Comparison of ENCODE assay signal across 9 mouse cellular contexts in genomic region chr10:19593296-19593695, GRCm38 (mm10). TPM values are rescaled to one million over a fixed set of nuclear protein-coding genes. Genes with fewer than 3 reads are reported as not detected.
DNase-seq lines count a peak whose midpoint lies in the region; ATAC-seq lines count a peak whose summit lies in the region.
"Had no signal": no experiment of that assay in that cellular context is flagged by ENCODE, and none has a peak within 500 bp of the region (broad histone marks: within the 10 kb centered on the region; RNA-seq: fewer than 3 reads in every experiment).

No protein-coding gene starts in this region.

- no peak for DNase-seq in kidney, adult 9 months
- DNase-seq in thymus, postnatal 25 days: peak; percentile 43
- no peak for DNase-seq in thymus, postnatal 36 days
- DNase-seq in c-Kit-positive CD71-positive TER-119-positive erythroid progenitor cells, embryonic 14.5 days (ENCODE audit: low spot score): no peak
- DNase-seq in thymus, adult 18-20 months: no peak
- DNase-seq: cerebellum, adult 8-10 months had no signal

- H3K4me3 ChIP-seq in kidney, embryonic 16.5 days (ENCODE audit: low read length): peak overlapping the region; percentile 6; the same call in 1 of the 2 replicates
- H3K4me3 ChIP-seq in liver, embryonic 12.5 days: peak overlapping the region; percentile 72

- peaks cover 2% of the 10 kb centered on the region; the same call in 1 of the 2 replicates for H3K36me3 ChIP-seq in kidney, embryonic 16.5 days (ENCODE audit: insufficient read depth, low read length)
- peaks cover 10% of the 10 kb centered on the region for H3K36me3 ChIP-seq in liver, embryonic 12.5 days

- H3K4me2 ChIP-seq in kidney, embryonic 16.5 days (replicated peaks; ENCODE audit: low read depth, low read length): peak overlapping the region; percentile 29
- H3K4me2 ChIP-seq in liver, embryonic 12.5 days: peak overlapping the region; percentile 83

- H3K9me3 ChIP-seq in kidney, embryonic 16.5 days (ENCODE audit: low read length): no peaks in the 10 kb centered on the region
- H3K9me3 ChIP-seq in liver, embryonic 12.5 days (replicated peaks): no peaks in the 10 kb centered on the region
- H3K9me3 ChIP-seq: limb, embryonic 12.5 days had no signal

- no peaks in the 10 kb centered on the region for H3K27me3 ChIP-seq in kidney, embryonic 16.5 days (ENCODE audit: insufficient read depth, low read length)
- no peaks in the 10 kb centered on the region for H3K27me3 ChIP-seq in liver, embryonic 12.5 days (replicated peaks)
- H3K27me3 ChIP-seq: limb, embryonic 12.5 days had no signal

- no peak for ATAC-seq in kidney, embryonic 16.5 days (ENCODE audit: low FRiP score, low TSS enrichment)
- ATAC-seq in liver, embryonic 12.5 days: no peak

- H3K27ac ChIP-seq in kidney, embryonic 16.5 days (ENCODE audit: low read length): no peak overlapping the region
- H3K27ac ChIP-seq in liver, embryonic 12.5 days: no peak overlapping the region
- H3K27ac ChIP-seq: limb, embryonic 12.5 days had no signal

- H3K9ac ChIP-seq in kidney, embryonic 16.5 days (replicated peaks; ENCODE audit: low read length): no peak overlapping the region
- H3K9ac ChIP-seq in liver, embryonic 12.5 days: no peak overlapping the region

- WGBS in kidney, embryonic 16.5 days: 83% methylated on average over 3 of the region's 3 CpGs
- WGBS in liver, embryonic 12.5 days (ENCODE audit: insufficient replicate concordance): 72% methylated on average over 3 of the region's 3 CpGs

- peaks cover 22% of the 10 kb centered on the region for H3K4me1 ChIP-seq in kidney, embryonic 16.5 days (ENCODE audit: insufficient read depth, low read length)
- H3K4me1 ChIP-seq in liver, embryonic 12.5 days: peaks cover 63% of the 10 kb centered on the region

RNA-seq across cellular contexts. Expression of gene Ifngr1, which starts 1.5 kb away (rescaled TPM):
- polyA plus RNA-seq in kidney, embryonic 16.5 days (2015; fragmentation: Nextera tagmentation; extraction: Ambion mirVana): 59.8 and 67.1 TPM in 2 replicates
- polyA plus RNA-seq in liver, embryonic 12.5 days (2016; fragmentation: Nextera tagmentation; extraction: Ambion mirVana): 38.0 and 40.7 TPM in 2 replicates

RNA-seq across cellular contexts. Expression of gene Il22ra2, which starts 28.5 kb away (rescaled TPM):
- not detected in 2 replicates for polyA plus RNA-seq in kidney, embryonic 16.5 days (2015; fragmentation: Nextera tagmentation; extraction: Ambion mirVana)
- not detected in 2 replicates for polyA plus RNA-seq in liver, embryonic 12.5 days (2016; fragmentation: Nextera tagmentation; extraction: Ambion mirVana)
- polyA plus RNA-seq: limb, embryonic 12.5 days had no signal
